ENCODE assay signal across 8 mouse cellular contexts in the genomic region with DNA sequence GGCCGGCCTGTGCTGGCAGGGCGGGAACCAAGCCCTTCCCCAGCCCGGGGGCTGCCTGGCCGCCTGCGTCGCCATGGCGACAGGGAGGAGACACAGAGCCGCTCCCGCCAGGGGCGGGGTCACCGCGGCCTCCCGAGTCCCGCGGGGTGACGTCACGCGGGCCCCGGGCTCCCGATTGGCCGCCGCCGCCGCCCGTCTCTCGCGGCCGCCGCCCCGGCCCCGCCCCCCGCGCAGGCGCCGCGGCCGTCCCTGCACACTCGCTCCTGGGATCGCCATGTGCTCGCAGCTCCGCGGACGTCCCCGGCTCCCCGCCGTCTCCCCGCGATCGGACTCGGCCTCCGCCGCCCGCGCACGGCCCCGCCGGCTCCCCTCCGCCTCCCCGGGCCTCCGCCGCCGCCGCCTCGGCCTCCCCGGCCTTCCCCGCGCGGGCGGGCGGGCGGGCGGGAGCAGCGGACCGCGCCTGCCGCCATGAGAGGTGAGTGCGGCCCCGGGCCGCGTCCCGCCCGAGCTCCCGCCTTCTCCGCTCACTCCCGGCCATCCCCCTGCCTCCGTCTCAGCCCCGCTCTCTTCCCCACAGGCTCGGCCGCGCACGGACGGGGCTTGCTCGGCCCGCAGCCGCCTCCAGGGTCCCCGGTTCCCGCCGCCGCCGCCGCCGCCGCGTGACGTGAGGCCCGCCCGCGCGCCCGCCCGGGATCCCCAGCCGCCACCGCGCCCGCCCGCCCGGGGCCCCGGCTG. TPM values are rescaled to one million over a fixed set of nuclear protein-coding genes. Genes with fewer than 3 reads are reported as not detected.
DNase-seq lines count a peak whose midpoint lies in the region; ATAC-seq and TF ChIP-seq lines count a peak whose summit lies in the region.
"Not testable (repeated sequence)": the region's sequence is repeated elsewhere in the genome, so short reads cannot be mapped to it uniquely, and the experiment has no call there.

A gene (plus strand): TSS at position 644 of the 735 bp plus-strand sequence.

- peak; percentile 98 for DNase-seq in adipocyte (ENCODE audit: low spot score)
- peak; percentile 99 for DNase-seq in gastrocnemius, postnatal 10 days
- peak; percentile 98 for DNase-seq in induced T-regulatory cell, adult 2 months (ENCODE audit: low read depth)
- DNase-seq in left cerebral cortex, postnatal 10 days (ENCODE audit: extremely low spot score in 1 of 2, low spot score in 2 of 2), result peak; percentile 95 to 99
- DNase-seq in right cerebral cortex, postnatal 14 days, result peak; percentile 97
- DNase-seq in urinary bladder, postnatal 25 days (ENCODE audit: low spot score), result peak; percentile 100

- ATAC-seq in megakaryocyte progenitor cell, adult 5-6 weeks (replicated peaks; ENCODE audit: poor library complexity), result peak; percentile 44

- intact Hi-C loops in left cerebral cortex, postnatal 10 days (cut with DNase I), result not testable (repeated sequence)

- H3K27ac ChIP-seq in cortical plate, adult 2 months (ENCODE audit: insufficient read depth, low read length), result peak within 1 kb of the TSS; percentile 62; the same call in 1 of the 2 replicates

- TF ChIP-seq CTCF in cortical plate, adult 2 months (IDR thresholded peaks at IDR 0.05; ENCODE audit: extremely low read depth, insufficient read depth, low read length), result not testable (repeated sequence)

- TF ChIP-seq POLR2A in cortical plate, adult 2 months (IDR thresholded peaks at IDR 0.05; ENCODE audit: extremely low read depth, insufficient read depth, low read length), result not testable (repeated sequence)

- H3K4me3 ChIP-seq in cortical plate, adult 2 months (ENCODE audit: insufficient read depth, low read length), result peak within 1 kb of the TSS; percentile 58

- H3K4me1 ChIP-seq in cortical plate, adult 2 months (ENCODE audit: control insufficient read depth, insufficient read depth, low read length), result not testable (repeated sequence)

RNA-seq across cellular contexts. Expression of the gene that starts here (rescaled TPM):
- 593 and 681 TPM in 2 replicates for polyA plus RNA-seq in cortical plate, adult 2 months (2012; rRNA removed)
- total RNA-seq in gastrocnemius, postnatal 10 days (2021), result 10 to 100 TPM; 47.0 to 72.9 TPM
- total RNA-seq in left cerebral cortex, postnatal 10 days (2021), result 100 to 1,000 TPM; 164 to 223 TPM
- total RNA-seq in megakaryocyte progenitor cell, adult 5-6 weeks (2015), result 69.2 and 81.4 TPM in 2 replicates
- 171 and 231 TPM in 2 replicates for total RNA-seq in megakaryocyte progenitor cell, adult 5-6 weeks (2017)

Comparison
In these comparisons a context has a peak if more than half of its experiments do, and no peak if none do; other contexts are left out.
1. Peak in every context shown above with its lines: DNase-seq, ATAC-seq, H3K4me3 ChIP-seq and H3K27ac ChIP-seq.